Mouse (Mus musculus) MEL-GATA-1-ER (cell line): ENCODE measurements around the gene Fam98b.

ENCODE experiments used
- DNase-seq: peaks from one replicate; pipeline ENCODE4 v3.0.0-alpha.2; 2012; ENCODE audit warnings: low read depth; ENCODE audit errors: extremely low read depth

Fam98b gene

DNA sequence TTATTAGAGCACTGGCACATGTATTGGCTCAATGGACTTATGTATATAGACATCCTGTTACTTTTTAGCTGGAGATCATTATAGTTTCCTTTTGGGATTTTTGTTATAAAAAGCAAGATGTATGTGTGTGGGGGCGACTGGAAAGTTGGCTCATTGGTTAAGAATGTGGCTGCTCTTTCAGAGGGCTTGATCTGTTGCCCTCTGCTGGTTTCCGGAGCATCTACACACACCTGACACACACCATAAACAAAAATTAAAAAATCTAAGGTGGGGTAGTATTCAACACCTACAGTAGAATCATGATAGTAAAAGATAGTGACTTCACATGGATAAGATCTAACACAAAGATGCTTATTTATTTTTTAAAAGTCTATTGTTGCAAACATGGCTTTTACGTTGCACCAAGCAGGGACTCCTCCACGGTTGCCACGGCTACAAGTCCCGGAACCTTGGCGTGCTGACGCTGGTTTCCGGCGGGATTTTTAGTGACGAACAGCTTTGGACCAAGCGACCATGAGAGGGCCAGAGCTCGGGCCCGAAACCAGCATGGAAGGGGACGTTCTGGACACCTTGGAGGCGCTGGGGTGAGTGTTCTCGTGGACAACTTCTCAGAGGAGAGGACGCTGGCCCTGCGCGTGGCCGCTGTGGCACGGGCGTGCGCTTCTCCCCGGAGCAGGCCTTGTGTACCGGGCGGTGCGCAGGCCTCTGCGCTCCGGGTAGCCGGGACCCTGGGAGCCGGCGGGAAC, at the start of gene Fam98b:
Gene Fam98b, plus strand, starts transcription at position 485 of the 746 bp plus-strand sequence.
- DNase-seq = peak; percentile 88

DNA sequence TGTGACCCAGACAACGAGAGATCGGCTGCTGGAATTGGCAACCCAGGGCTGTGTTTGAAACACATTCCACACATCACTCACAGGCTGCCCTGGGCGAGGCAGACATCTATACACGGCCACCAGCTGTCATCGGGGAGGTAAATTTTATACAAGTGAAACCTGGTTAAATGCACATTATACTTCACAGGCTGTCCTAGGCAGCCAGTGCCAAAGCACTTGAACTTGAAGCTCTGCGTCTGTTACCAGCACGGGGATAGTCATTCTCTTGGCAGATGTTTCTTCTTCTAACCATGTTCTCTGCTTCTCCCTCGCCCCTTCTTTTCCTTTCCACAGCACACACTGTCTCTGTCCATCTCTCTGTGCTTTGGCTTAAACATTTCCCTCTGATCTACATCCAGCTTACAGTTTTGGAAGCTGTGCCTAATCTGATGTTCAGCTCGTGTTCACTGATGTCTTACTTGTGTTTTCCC, 48.6 kb upstream of the Fam98b start:
- DNase-seq = no peak

DNA sequence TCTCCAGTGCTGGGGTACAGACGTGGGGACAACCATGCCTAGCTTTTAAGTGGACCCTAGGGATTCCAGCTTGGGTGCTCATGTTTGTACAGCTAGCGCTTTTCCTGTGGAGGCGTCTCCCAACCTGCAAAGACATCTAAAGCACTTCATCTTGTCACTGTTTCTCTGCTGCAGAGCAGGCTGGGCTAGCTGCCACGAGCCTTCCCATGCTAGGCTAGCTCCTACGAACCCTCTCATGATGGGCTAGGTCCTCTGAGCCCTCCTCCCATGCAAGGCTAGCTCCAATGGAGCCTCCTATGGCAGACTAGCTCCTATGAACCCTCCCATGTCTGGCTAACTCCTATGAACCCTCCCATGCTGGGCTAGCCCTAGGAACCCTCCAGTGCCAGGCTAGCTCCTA, 46.2 kb upstream of the Fam98b start:
- DNase-seq = no peak

DNA sequence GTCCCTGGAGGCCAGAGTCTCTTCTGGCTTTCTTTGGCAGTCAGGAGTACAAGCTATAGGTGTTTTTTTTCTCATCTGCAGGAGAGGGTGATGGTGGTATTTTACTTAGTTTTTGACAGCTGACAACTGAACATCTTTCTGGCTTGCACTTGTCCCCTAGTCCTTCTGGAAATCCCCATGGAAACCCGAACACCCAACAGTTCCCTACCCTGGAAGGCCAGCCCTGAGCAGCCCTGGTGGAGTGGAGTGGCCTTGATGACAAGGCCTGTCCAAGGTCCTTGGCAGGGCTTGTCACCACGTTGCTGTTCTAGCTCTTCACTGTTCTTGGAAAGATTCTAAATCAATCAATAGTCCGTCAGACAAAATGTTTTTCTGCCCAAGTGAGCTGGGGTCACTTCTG, 45.0 kb upstream of the Fam98b start:
- no peak for DNase-seq

DNA sequence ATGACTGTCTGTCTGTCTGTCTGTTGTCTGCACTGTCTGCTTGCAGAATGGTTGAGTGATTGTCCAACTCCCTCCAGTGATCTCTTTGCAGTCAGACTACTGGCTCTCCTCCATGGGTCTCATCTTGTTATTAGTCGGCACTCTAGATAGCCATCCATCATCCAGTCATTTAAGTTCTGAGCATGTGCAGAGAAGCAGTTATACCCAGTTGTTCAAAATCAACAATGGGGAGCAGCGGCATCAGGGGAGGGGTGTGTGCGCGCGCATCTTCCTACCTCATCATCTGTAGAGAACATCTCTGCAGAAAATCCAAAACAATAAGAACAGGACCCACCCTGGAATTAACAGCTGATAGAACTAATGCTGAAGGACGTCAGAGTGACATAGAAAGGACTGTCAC, 44.5 kb upstream of the Fam98b start:
- no peak for DNase-seq

DNA sequence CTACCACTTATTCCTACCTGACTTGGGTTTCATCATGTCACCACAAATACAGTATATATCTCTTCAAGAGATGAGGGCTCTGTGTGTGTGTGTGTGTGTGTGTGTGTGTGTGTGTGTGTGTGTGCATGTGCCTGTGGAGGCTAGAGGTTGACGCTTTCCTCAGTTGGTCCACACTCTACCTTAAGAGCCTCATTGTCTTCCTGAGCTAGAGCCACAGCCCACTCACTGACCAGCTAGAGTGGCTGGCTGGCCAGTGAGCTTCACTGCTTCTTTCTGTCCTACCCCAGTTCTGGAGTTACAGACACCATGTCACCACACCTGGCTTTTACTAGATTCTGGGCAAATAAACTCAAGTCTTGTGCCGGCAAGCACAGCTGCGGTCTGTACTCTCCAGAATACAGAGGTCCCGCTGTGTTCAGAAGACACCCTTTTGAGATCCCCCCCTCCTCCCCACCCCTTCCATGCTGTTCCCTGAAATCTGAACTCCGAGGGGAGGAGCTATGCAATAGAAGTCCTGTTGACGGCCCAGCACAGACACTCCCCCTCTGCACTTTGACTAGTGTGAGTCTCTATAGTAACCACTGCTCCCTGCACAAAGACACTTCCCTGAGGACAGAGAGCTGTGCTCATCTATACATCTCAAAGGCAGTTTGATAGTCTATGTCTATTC, 39.0 kb upstream of the Fam98b start:
- no peak for DNase-seq

DNA sequence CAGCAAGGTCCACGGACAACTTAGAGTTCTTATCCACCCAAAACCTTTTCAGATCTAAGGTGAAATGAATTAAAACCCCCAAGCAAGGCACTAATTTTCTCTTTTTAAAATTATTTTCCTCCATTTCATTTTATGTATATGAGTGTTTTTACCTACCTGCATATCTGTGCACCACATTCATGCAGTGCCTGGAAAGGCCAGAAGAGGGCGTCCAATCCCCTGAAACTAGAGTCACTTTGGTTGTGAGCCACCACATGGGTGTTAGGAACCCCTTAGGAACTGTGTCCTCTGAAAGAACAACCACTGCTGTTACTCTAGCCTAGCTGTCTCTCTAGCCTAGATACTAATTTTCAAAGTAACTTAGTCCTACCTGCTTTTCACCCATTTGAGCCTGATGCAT, 33.4 kb upstream of the Fam98b start:
- peak; percentile 14 for DNase-seq

DNA sequence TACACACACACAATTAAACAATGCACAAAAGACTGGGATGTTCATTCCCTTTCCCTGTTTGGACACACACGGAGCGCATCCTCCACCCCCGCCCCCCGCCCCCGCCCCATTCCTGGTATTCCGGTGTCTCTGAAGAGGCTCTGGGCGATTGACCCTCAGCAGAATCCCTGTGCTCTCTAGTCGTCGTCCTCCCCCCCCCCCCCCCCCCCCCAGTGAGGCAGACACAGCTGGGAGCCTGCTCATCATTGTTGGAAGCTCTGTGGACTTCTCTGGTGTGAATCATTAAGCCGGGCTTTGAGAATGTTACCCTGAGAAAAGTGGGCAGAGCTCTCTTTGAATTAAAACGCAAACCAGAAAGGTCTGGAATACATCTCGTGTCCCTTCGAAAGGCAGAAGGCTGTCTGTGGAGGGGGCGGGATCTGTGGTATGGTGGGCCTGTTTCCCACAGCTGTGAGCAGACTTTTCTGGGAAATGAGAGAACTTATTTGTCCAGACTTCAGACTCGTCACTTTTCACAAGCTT, 31.8 kb upstream of the Fam98b start:
- DNase-seq = no peak

DNA sequence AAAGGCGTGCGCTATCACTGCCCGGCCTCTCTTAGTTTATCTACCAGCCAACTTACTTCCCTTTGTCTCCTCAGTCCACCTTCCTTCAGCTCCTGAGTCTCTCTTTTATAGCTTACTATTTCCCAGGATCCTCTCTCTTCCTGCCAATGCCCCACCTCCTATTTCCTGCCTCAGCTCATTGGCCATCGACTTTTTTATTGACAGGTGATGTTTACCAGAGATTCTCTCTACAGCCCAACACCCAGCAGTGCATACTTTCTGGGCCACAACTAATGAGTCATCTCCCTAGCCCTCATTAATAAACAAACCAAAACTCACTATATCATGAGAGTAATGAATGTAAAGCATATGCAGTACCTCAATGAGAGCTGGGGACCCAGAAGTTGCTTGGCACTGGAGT, 30.0 kb upstream of the Fam98b start:
- DNase-seq = peak; percentile 10

DNA sequence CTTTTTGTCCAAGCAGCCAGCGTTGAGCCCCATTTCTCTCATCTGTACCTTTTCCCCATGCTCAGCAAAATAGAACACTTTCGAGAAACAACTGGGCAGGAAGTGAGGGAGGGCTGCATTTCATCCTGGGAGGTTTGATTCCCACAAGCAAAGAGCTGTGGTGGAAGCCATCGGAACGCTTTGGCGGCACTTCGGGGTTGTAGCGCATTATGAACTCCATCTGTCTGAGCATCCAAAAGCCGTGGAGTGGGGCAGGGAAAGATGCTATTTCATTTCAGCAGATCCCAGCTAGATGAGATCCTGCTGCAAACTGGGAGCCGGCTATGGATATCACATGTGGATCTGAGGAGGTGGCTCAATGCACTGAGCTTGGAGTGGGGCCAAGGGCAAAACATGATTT, 26.9 kb upstream of the Fam98b start:
- DNase-seq = no peak

DNA sequence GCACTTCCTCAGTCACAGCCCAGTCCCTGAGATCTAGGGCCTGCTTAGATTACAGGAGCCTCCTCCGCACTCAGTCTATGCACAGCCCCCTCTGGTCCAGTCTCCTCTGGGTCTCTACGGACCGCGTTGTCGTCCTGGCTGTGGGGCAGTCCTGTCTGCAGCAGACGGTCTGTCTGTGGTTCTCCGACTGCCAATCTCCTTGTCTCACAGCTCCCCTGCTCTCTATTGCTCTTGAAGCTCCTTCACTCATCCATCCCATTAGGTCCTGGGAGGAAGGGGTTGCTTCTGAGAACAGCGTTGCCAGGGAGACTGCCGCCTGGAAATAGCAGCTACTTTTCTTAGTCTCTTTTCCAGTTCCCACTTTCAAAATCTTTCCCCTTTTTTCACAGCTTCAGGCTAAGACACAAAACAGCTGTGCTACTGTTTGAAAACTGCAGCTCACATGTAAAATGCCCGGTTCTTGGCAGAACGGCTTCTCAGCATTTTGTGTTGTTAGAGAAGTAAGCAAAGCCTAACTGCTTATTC, 20.9 kb upstream of the Fam98b start:
- DNase-seq = no peak

DNA sequence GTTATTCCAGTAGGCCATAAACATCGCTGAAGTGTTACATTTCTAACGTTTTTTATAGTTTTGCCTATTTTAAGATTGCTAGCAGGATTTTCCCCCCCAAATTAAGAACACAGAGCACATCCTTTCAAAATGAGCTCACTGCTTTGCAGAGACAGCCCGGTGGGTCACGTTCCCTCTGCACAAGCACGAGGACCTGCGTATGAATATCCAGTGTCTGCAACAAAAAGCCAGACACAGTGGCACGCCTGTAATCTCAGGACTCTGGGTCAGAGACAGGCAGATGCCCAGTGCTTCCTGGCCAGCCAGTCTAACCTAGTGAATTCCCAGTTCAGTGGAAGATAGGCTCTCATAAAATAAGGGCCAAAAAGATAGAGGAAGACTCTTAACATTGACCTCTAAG, 19.3 kb upstream of the Fam98b start:
- DNase-seq = no peak

DNA sequence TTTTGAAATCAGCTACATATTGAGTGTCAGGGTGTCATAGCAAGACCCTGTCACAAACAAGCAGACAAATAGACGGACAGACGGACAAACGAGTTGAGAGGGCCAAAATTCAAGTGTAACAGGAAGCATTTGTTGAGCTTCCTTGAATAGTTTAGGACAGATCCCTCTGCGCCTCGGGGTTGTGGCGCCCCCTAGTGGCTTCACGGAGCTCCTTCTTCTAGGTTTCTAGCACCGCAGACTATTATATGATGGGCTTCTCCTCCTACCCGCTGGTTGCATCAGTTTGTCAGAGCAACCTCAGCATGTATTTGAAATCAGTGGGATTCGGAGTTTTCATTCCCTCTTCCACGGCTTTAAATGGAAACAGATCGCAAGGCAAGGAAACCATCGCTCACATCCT, 18.3 kb upstream of the Fam98b start:
- peak; percentile 59 for DNase-seq

DNA sequence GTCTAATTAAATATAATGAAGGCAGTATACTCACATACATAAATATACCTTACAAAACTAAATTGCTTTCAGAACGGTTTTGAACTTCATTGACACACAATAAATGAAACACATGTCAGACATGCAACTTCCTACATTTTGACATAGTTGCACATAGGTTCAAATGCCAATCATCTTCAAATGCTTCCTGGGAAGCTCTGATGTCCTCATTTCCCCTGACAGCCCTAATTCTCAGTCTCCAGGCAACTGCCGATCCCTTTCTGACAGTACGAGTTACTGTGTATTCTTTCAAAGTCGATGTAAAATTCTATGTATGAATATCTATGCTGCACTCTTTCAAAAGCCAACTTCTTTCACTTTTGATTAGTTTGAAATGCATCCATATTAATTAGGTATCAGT, 7.6 kb upstream of the Fam98b start:
- no peak for DNase-seq

DNA sequence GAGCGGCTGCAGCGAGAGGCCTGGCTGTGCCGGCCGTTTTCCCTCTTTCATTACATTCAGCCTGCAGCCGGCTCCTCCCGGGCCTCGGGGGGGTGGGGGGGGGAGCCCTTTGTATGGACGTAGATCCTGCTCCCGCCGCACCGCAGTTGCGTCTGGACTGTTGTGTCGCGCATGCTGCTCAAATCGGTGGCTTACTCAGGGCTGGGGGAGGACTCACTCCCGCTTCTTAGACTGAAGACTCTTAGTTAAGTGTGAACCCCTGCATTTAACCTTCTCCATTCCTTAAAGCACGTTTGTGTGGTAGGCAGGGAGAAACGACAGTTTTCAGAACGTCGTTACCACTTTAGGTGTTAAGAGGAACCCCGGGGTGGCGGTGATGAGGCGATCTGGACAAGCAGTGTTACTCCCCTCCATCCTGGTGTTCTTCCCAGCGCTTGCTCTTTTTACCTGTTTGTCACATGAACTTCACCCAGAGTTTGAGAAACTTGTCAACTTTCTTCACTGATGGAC, 517 bp downstream of the Fam98b start:
- DNase-seq = peak; percentile 51

DNA sequence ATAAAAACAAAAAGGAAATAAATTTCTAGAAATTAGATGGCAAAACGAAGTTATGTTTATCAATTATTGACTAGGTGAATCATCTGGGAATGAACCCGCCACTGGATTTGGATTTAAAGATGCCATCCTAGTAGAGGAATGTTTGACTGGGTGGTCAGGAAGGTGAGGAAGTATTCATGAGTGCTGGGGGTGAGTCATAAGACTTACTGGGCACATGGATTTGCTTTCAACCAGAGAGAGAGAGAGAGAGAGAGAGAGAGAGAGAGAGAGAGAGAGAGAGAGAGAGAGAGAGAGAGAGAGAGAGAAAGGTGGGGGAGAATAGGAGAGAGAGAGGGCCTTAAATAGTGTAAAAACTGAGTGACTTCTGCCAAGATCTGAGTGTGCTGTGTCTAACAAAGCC, 5.9 kb downstream of the Fam98b start:
- no peak for DNase-seq

DNA sequence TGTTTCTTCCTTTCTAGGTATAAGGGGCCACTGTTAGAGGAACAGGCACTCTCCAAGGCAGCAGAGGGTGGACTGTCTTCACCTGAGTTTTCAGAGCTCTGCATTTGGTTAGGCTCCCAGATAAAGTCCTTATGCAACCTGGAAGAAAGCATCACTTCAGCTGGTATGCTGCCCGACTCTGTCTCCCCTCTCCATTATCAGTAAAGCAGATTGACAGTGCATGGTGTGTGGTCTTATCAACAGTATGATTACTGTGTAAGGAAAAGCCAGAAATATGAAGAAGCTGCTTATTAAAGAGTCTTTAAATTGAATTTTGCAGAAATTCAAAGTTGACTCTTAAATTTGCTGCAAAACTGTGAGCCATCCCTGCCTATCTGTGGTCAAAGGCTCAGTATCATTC, 8.1 kb downstream of the Fam98b start:
- no peak for DNase-seq

DNA sequence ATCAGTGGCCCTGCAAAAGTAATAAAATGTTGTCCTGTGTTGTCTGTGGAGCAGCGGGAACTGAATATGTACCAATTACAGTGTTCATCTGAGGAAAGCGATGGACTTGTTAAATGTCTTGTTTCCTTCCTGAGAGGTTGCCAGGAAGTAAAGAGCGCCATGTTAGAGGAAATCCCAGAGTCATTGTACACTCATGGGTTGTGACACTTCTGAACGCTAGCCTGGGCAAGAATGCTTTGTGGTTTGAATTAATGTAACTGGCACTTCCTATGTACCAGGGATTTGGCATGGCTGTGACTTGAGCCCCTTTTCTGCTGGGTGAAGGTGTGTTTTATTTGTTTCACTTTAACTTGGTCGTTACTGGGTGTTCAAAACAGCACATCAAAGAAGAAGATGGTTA, 12.6 kb downstream of the Fam98b start:
- DNase-seq = no peak

DNA sequence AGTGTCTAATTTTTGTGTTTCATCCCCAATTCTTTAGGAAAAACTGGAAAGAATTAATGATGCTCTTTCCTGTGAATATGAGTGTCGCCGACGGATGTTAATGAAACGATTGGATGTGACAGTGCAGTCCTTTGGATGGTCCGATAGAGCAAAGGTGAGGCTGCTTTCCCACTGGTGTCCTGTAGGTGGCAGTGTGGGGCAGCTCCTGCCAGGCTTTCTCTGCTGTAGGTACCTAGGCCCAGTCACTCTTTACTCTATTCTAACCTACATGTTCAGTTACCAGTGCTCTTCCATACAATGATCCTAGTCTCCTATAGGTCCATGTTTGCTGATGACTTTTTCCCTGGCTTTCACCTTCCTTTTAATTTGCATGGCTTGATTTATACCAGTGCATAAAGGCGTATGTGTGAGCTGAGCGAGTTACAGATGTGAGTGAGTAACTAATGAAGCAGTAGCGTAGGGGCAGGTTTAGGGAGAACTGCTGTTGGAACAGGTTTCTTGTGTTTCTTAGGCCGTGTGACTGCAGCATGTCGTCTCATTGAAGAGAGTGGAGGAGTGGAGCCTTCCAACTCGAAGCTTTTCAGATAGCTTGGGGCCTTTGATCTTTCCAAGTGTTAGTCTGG, 14.4 kb downstream of the Fam98b start:
- no peak for DNase-seq

DNA sequence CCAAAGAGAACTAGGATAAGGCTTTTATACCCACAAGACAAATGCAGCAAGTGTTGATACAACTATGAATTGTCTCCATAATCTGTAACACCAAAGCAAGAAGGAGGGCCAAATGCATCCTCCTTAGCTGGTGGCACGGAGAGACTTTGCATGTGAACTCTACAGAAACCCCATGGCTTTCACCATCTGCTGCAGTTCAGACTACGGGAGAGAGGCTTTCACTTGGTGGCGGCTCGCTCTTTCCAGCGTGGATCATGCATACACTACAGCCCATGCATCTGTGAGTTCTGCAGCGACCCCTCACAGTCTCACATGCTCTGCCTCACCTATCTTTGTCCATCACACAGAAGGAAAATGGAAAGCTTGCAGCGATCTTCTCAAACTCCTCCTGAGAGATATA, 38.8 kb downstream of the Fam98b start:
- DNase-seq = no peak

DNA sequence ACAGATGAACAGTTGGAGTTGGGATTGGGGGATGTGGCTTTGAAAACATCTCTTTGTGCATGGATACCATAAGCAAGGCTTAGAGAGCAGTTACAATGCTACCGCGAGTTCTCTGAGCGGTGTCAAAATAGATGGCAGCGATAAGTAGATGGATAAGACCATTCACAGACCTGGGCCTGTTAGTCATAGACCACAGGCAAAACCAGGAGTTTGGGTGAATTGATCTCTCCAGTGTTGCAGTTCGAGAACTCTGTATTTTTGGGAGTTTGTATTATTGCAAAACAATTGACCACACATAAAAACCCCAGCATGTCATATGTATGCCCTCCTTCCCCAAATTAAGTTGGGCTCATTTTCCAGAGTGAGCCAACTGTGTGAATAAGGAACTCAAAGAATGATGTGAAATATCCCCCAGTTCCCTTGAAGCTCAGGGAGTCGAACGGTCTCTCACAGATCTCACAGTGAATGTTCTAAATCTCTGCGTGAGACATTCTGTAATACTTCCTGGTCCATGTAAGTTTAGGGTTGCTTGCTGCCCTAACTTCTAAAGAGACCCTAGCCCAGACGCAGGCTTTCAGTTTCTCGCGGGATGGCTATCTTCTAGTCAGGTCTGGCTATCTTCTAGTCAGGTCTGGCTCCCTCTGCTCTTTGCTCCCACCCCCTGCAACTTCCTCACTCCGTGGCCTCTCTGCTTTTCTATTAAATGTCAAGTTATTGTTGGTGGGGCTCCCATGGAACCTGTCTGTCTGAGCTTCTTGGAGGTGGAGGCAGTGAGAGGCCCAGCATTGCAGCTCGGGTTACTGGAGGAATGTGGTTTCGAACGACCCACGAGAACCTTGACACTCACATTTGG, 50.3 kb downstream of the Fam98b start:
- no peak for DNase-seq
